Mouse (Mus musculus): ENCODE results near the gene Hlf.

DNA sequence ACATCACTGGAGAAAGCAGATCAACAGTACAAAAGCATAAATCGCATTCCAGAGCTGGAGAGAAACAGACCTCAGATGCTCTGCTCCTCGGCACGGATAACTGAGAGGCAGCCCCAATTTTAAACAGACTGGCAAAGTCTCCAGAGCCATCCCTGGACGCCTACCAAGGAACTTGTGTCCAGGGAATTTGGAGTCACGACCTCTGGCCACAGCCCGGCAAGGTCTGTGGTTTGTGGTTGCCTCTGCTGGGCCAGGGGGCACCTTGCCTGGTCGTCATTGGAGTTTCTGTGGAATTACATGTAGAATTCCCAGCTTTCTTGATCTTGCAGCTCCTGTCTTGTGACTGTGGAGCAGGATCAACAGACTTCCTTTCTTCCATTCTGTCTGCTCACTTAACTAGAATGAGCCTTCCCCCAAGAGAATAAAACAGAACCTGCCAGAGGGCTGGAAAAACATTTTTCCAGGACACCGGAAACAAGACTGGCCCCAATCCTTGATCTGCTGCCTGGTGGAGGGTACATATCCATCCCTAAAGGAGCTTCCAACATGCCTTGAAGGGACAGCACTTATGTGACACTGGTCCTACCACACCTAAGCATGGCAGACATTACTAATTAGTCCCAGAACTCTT is 19.1 kb downstream of the Hlf start:
- TF ChIP-seq HCFC1 (IDR thresholded peaks at IDR 0.05; ENCODE audit: borderline replicate concordance, insufficient read depth, low read length) (no peak), ZC3H11A (IDR thresholded peaks at IDR 0.05; ENCODE audit: borderline replicate concordance, low read depth, low read length) (no peak), CHD2 (IDR thresholded peaks at IDR 0.05; ENCODE audit: low read depth, low read length) (no peak), ZNF384 (IDR thresholded peaks at IDR 0.05; ENCODE audit: low read depth, low read length) (no peak), MAFK (IDR thresholded peaks at IDR 0.05; ENCODE audit: insufficient read depth, low read depth, low read length) (no peak)
